Mouse (Mus musculus) heart, postnatal 10 days (tissue): Measurements from ENCODE around the gene Gm20696. TPM values are rescaled to one million over a fixed set of nuclear protein-coding genes. Genes with fewer than 3 reads are reported as not detected.
A peak's percentile ranks its signal among the peaks of the same experiment; 100 is the strongest.

Experiments used
- DNase-seq, 2 experiments: peaks; one replicate each; pipeline ENCODE4 v3.0.0; 2021
- intact Hi-C: fragments of 180-260 bp; cut with DNase I; formaldehyde crosslinking; loops from one replicate; pipeline ENCODE4 v1.15.1; 2025
- total RNA-seq, 2 experiments: library from RNA; stranded (reverse); gene quantifications; 2 replicates each; pipeline ENCODE4 v1.2.3; 2021

Gm20696 gene
- total RNA-seq, 2 experiments from 2014 or later: 2.4 to 2.5 TPM

DNA sequence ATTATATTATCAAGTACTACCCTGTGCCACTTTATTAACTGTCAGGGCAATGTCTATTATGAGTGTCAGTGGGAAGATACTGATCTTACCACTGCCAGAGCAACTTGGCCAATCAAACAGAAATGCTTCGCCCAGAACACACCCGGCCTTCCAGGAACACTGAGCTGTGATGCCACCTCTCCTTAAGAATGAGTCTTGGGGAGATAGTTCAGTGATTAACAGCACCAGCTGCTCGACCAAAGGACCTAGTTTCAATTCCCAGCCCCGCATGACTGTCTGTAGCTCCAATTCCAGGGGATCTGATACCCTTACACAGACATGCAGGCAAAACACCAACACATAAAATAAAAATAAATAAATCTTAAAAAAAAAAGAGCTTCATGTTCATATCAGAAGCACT lies 207.8 kb downstream of the Gm20696 start:
- DNase-seq: no peak
- intact Hi-C loops: no loop called here

DNA sequence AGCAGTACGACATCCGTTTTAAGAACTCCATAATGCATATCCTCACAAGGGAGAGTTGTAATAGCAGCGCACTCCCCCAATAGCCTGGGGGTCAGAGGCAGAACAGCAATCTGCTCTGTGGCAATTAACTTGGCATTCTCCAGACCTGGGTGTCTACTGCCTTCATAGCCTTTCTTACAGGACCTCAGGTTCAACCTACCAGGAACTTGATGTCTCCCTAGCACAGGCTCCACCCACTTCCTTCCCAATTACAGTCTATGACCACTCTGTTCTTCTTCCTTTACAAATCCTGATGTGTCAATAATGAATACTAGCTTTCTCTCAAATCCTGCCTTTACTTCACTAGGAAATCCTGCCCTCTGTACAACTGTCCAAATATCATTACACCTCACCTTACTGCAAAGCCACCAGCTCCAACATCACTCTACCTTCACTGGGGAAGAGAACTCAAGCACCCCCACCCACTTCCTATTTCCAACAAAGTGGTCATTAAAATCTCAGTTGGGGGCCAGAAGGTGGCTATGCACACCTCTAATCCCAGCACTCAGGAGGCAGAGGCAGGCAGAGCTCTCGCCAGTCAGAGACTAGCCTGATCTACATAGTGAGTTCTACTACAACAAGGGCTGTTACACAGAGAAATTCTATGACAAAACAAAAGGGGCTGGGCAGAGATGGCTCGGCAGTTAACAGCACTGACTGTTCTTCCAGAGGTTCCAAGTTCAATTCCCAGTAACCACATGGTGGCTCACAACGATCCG lies 212.7 kb downstream of the Gm20696 start:
- intact Hi-C loops: no loop called here
- DNase-seq: no peak

DNA sequence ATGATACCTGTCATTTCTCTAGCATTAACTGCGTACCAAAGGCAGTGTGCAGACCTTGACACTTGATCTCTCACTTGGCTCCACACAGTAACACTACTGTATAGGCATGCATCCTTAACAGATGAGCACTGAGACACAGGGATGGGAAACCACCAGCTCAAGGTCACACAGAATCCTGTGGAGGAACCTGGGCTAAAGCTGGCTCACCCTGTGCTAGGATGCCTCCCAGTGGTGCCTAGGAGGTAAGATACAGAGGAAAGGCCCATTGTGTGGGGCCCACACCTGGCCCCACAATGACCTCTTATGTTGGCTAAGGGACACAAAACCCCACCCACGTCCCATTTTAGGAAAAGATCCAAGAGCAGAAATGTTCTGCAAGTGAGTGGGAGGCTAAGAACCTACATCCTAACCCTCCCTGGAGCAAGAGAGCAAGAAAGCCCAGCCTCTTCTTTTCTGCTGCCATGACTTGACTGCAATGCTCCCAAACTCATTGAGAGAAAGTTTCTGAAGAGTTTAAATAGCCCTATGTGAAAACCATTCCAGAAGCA lies 213.9 kb downstream of the Gm20696 start:
- peak in 1 of 2 experiments; percentile 25 for DNase-seq
- intact Hi-C loops: no loop called here

DNA sequence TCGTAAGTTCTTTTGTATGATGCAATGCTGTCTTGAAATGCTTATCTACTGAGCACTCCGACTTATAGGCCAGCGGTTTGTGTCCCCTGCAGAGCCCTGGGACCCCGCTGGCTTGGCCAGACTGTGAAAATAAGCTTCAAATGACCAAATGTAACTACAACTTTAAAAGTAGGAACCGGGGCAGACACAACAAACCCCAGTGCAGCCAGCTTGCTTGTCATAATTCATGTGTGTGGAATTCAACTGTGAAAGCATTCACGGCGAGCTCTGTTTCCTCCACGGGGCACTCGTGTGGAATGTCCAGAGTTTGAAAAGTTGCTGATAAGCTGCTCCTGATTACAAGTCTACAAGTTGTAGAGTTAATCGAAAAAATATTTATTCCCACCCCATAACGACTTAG lies 215.1 kb downstream of the Gm20696 start:
- intact Hi-C loops: no loop called here
- DNase-seq: no peak

DNA sequence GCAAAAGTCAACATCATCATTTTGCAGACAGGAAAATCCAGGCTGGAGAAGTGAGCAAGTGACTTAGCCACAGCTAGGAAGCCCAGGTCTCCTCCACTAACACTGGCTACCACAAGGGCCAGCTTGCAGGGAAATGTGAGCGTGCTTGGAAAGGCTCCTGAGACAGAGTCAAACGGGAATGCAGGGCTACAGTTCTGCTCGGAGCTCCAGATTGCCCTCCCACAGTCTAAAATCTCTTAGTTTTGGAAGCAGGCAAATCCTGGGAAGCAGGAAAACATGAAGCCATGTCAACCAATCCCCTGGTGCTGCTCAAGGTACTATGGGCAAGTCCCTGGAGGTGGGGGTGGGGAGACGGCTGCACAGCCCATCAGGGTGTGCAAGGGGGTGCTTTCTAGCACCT lies 219.2 kb downstream of the Gm20696 start:
- no peak for DNase-seq
- intact Hi-C loops: no loop called here

- no peak for DNase-seq
- intact Hi-C loops: no loop called here
Observed at GRCm38 (mm10) chr6:99446801-99447415, 219.7 kb downstream of the Gm20696 start.

DNA sequence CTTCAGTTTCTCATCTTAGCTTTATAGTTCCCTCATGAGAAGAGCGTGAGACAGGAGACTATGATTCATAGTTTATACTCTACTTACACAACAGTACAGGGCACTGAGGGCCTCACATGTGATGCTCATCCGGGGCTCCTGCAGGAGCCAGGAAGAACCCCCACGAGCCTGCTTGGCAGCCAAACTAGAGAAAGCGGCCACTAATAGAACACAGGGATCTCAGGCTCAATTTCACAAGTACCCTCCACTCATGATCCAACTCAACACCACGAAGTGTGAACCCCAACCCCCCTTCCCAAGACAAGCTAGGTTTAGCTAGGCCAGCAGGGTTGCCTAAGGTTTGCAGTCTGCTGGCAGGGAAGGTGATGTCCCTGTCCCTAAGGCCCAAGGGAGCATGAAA lies 223.1 kb downstream of the Gm20696 start:
- intact Hi-C loops: no loop called here
- DNase-seq: no peak

- DNase-seq: no peak
- intact Hi-C loops: no loop called here
Observed at GRCm38 (mm10) chr6:99441100-99441499, 225.5 kb downstream of the Gm20696 start.

- no peak for DNase-seq
- intact Hi-C loops: no loop called here
Observed at GRCm38 (mm10) chr6:99440606-99441005, 226.0 kb downstream of the Gm20696 start.

GRCm38 (mm10) chr6:99439878-99440361 lies 226.7 kb downstream of the Gm20696 start:
- intact Hi-C loops: no loop called here
- DNase-seq: peak; percentile 48 to 59

DNA sequence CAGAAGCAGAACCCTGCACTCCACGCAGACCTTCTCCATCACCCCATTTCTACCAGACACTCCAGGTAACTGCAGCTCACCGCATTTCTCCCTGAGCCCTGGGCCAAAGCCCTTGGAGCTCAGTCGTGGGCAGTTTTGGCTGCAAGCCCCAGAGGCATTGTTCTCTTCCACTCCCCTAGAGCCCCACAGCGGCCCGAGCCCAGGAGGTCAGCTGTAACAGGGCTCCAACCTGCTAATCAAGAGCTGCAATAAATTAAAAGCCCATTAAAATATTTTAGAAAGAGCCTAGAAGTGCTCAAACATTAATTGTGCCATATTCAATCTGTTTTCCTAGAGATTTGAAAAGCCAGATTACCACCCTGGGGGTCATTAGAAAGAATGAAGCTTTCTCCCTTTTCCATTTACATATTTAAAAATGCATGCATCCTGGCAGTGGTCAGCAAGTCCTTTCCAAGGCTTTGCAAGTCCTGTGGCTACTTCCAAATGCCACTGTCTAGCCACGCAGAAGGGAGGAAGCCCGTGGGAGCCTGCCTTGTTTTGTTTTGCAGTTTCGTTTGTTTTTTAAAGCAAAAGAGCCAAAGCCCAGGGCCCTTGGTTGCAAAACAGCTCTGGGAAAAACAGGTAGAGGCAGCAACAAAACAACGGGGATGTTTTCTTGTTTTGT lies 227.3 kb downstream of the Gm20696 start:
- DNase-seq: peak; percentile 48 to 58
- intact Hi-C loops: no loop called here

- intact Hi-C loops: no loop called here
- no peak for DNase-seq
Observed at GRCm38 (mm10) chr6:99436371-99436770, 230.2 kb downstream of the Gm20696 start.

- DNase-seq: no peak
- intact Hi-C loops: no loop called here
Observed at GRCm38 (mm10) chr6:99435140-99435539, 231.5 kb downstream of the Gm20696 start.

DNA sequence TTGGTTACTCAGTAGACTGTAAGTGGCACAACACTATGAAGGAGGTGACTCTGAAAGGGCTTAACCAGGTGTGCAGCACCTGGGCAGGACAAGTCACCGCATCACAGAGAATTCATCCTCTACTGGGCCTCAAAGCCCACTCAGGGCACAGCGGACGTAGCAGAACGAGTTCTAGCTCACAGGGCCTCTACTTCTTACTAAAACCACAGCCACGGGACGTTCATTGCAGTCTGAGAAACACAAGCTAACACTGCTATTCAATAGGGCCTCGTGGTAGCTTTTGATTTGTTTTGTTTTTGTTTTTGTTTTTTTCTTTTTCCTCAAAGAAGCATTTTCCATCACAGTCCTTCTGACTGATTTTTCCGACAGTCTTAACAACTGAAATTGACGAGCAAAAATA lies 233.6 kb downstream of the Gm20696 start:
- intact Hi-C loops: no loop called here

DNA sequence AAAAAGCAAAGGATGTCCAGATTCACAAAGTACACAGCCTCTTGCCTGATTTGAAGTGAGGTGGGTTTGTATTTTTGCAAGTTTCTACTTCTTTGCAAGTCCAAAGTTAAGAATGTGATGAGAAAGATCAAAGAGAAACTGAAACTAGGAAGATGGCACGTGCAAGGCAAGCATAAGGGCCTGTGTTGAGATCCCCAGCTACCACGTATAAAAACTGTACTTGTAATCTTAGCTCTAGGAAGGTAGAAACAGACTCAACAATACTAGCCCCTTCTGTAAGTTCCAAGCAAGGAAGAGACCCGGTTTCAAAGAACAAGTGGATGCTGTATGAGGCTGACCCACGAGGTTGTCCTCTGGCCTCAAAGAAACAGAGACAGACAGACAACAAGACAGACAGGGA lies 234.7 kb downstream of the Gm20696 start:
- intact Hi-C loops: no loop called here

More for the DNA sequence above, 233.6 kb downstream of the Gm20696 start:
- DNase-seq: no peak

DNA sequence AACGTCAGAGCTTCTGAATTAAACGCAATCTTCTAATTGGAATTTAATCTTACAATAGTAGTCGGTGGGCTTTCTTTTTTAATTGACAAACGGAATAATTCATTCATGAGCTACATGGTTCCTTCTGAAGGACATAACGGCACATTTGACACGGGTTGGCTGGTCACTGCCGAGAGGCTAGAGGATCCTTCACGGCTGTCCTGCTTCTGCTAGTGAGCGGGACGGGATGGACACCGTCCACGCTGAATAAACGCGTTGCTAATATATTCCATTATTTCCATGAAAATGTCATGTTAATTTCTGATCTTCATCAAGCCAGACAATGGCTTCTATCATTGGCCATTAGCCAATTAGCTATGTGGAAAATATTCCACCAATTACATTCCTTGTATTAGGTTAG lies 236.0 kb downstream of the Gm20696 start:
- intact Hi-C loops: no loop called here
- DNase-seq: no peak

More for the DNA sequence above, 234.7 kb downstream of the Gm20696 start:
- no peak for DNase-seq

GRCm38 (mm10) chr6:99429378-99430131 lies 237.0 kb downstream of the Gm20696 start:
- intact Hi-C loops: no loop called here
- no peak for DNase-seq

DNA sequence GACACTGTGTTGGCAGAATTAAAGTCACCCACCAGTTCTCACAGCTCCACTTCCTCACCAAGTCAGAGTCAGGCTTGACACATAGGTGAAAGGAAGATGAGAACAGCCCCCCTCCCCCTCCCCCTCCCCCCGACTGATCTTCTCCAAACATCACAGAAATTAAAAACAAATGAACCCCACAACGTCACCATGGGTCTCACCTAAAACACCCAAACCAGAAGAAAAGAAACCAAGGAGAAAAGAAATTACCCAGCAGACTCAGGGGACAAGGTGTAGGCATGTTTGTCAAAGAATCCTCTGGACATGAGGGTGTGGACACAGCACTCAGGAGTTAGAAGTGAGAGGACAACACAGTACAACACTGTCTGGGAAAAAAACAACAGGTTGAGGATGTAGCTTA lies 237.6 kb downstream of the Gm20696 start:
- DNase-seq: no peak
- intact Hi-C loops: no loop called here

GRCm38 (mm10) chr6:99427301-99427700 lies 239.3 kb downstream of the Gm20696 start:
- intact Hi-C loops: no loop called here

DNA sequence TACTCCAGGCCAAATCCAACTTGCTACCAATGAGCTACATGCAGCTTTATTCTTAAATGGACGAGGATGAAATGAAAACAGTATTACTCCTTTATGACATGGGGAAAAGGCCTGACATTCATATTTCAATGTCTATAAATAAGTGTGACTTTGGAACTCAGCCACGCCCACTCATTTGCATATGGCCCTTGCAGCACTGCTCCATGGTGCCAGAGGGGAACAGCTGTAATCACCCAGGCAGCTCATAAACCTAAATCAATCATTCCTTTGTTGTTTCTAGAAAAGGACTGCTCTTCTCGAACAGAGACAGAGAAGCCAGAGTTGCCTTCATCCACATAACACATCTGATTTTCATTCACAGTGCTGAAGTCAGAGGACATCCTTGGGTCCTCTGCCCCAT lies 241.6 kb downstream of the Gm20696 start:
- DNase-seq: peak; percentile 34 to 51
- intact Hi-C loops: no loop called here

More at GRCm38 (mm10) chr6:99427301-99427700, 239.3 kb downstream of the Gm20696 start:
- DNase-seq: no peak

GRCm38 (mm10) chr6:99420666-99421065 lies 245.9 kb downstream of the Gm20696 start:
- intact Hi-C loops: no loop called here
- DNase-seq: no peak
